37 mouse cellular contexts compared by ENCODE assay signal in genomic region chr17:18231996-18232395, GRCm38 (mm10). TPM values are rescaled to one million over a fixed set of nuclear protein-coding genes. Genes with fewer than 3 reads are reported as not detected.
"Had no signal": no experiment of that assay in that cellular context is flagged by ENCODE, and none has a peak within 500 bp of the region (broad histone marks: within the 10 kb centered on the region; RNA-seq: fewer than 3 reads in every experiment).

No protein-coding gene starts in this region.

- H3K36me3 ChIP-seq: limb, embryonic 10.5 days; limb, embryonic 12.5 days; limb, embryonic 13.5 days; limb, embryonic 15.5 days; liver, embryonic 12.5 days; liver, embryonic 13.5 days; liver, embryonic 15.5 days; lung, embryonic 15.5 days; midbrain, embryonic 10.5 days; midbrain, embryonic 12.5 days; midbrain, embryonic 13.5 days; midbrain, embryonic 15.5 days; neural tube, embryonic 12.5 days; neural tube, embryonic 13.5 days had no signal

- DNase-seq: left cerebral cortex, postnatal 4 days; liver; liver, embryonic 13.5 days; liver, postnatal 0 days; lung, adult 18-20 months; lung, adult 2 months; lung, embryonic 14.5 days; lung, postnatal 10 days; lung, postnatal 14 days; lung, postnatal 36 days; lung, postnatal 4 days; midbrain, embryonic 14.5 days had no signal

- H3K4me1 ChIP-seq: limb, embryonic 10.5 days; limb, embryonic 12.5 days; limb, embryonic 13.5 days; limb, embryonic 15.5 days; liver, embryonic 12.5 days; liver, embryonic 13.5 days; liver, embryonic 15.5 days; lung, embryonic 15.5 days; megakaryocyte, embryonic 14.5 days; midbrain, embryonic 10.5 days; midbrain, embryonic 12.5 days; midbrain, embryonic 13.5 days; midbrain, embryonic 15.5 days; neural tube, embryonic 12.5 days; neural tube, embryonic 13.5 days had no signal

- H3K27ac ChIP-seq: limb, embryonic 10.5 days; limb, embryonic 12.5 days; limb, embryonic 13.5 days; limb, embryonic 15.5 days; liver, embryonic 12.5 days; liver, embryonic 13.5 days; liver, embryonic 14.5 days; liver, embryonic 15.5 days; lung, embryonic 15.5 days; macrophage; midbrain, embryonic 10.5 days; midbrain, embryonic 12.5 days; midbrain, embryonic 13.5 days; midbrain, embryonic 15.5 days; neural tube, embryonic 12.5 days; neural tube, embryonic 13.5 days had no signal

- H3K4me3 ChIP-seq: limb, embryonic 10.5 days; limb, embryonic 12.5 days; limb, embryonic 13.5 days; limb, embryonic 15.5 days; liver, embryonic 12.5 days; liver, embryonic 13.5 days; liver, embryonic 15.5 days; lung, embryonic 15.5 days; megakaryocyte, embryonic 14.5 days; midbrain, embryonic 10.5 days; midbrain, embryonic 12.5 days; midbrain, embryonic 13.5 days; midbrain, embryonic 15.5 days; myocyte; neural tube, embryonic 12.5 days; neural tube, embryonic 13.5 days had no signal

- H3K9ac ChIP-seq: limb, embryonic 12.5 days; limb, embryonic 13.5 days; limb, embryonic 15.5 days; liver, embryonic 12.5 days; liver, embryonic 13.5 days; liver, embryonic 14.5 days; liver, embryonic 15.5 days; liver, postnatal 0 days; lung, embryonic 14.5 days; lung, embryonic 15.5 days; midbrain, embryonic 12.5 days; midbrain, embryonic 13.5 days; midbrain, embryonic 15.5 days; neural tube, embryonic 12.5 days; neural tube, embryonic 13.5 days had no signal

- H3K9me3 ChIP-seq: limb, embryonic 15.5 days; liver, embryonic 12.5 days; liver, embryonic 13.5 days; liver, embryonic 15.5 days; midbrain, embryonic 15.5 days had no signal

RNA-seq across cellular contexts. Expression of gene Vmn2r94, which starts 45.6 kb away (rescaled TPM):
- total RNA-seq: left cerebral cortex, postnatal 10 days; left cerebral cortex, postnatal 36 days; left cerebral cortex, postnatal 4 days; liver, adult 2 months; megakaryocyte progenitor cell, adult 5-6 weeks; megakaryocyte, adult 5-6 weeks; megakaryocyte-erythroid progenitor cell, adult 5-6 weeks; midbrain, postnatal 0 days; monocyte, adult 5-6 weeks had no signal
